Mouse (Mus musculus) neural tube, embryonic 15.5 days (tissue): ENCODE data around the gene Hist1h2af. TPM values are rescaled to one million over a fixed set of nuclear protein-coding genes. Genes with fewer than 3 reads are reported as not detected.
"Not testable (repeated sequence)": the region's sequence is repeated elsewhere in the genome, so short reads cannot be mapped to it uniquely, and the experiment has no call there.

ENCODE experiments used
- ATAC-seq: fragments of 200-750 bp; cut with Nextera tagmentation; 2 replicates; pipeline ENCODE4 v1.8.0; 2017; ENCODE audit warnings: mild to moderate bottlenecking, moderate TSS enrichment, moderate library complexity; ENCODE audit not compliant: low FRiP score
- H3K27ac ChIP-seq: fragments of 300-500 bp; sonication (generic); replicated peaks from 2 replicates; pipeline ENCODE4 v1.5.1; 2015; ENCODE audit warnings: mild to moderate bottlenecking, inconsistent platforms
- H3K27me3 ChIP-seq: fragments of 300-500 bp; sonication (generic); replicated peaks from 2 replicates; pipeline ENCODE4 v1.6.1; 2015; ENCODE audit warnings: inconsistent platforms
- H3K36me3 ChIP-seq: fragments of 300-500 bp; sonication (generic); 2 replicates; pipeline ENCODE4 v1.6.1; 2015; ENCODE audit warnings: inconsistent platforms
- H3K4me1 ChIP-seq: fragments of 300-500 bp; sonication (generic); 2 replicates; pipeline ENCODE4 v1.6.1; 2015; ENCODE audit warnings: inconsistent platforms
- H3K4me2 ChIP-seq: fragments of 300-500 bp; sonication (generic); 2 replicates; pipeline ENCODE4 v1.6.1; 2015; ENCODE audit warnings: inconsistent platforms, mild to moderate bottlenecking, moderate library complexity
- H3K4me3 ChIP-seq: fragments of 300-500 bp; sonication (generic); replicated peaks from 2 replicates; pipeline ENCODE4 v1.5.1; 2015; ENCODE audit warnings: mild to moderate bottlenecking, inconsistent platforms
- H3K9ac ChIP-seq: fragments of 300-500 bp; sonication (generic); replicated peaks from 2 replicates; pipeline ENCODE4 v1.6.1; 2015; ENCODE audit warnings: mild to moderate bottlenecking, inconsistent platforms
- H3K9me3 ChIP-seq: fragments of 300-500 bp; sonication (generic); replicated peaks from 2 replicates; pipeline ENCODE4 v1.6.1; 2016; ENCODE audit warnings: inconsistent platforms
- WGBS: fragments of 180-500 bp; shearing (Covaris S2); methylation state at CpG from one replicate; pipeline ENCODE4 v1.1.7; 2015; ENCODE audit warnings: mixed read lengths; 5-methylcytosine and 5-hydroxymethylcytosine counted together
- polyA plus RNA-seq: library from polyadenylated mRNA; unstranded; fragments of >200 nt; fragmentation: Nextera tagmentation; extraction: Ambion mirVana; gene quantifications from 2 replicates; pipeline ENCODE4 v1.2.1, GENCODE M21; 2015

The Hist1h2af gene
- polyA plus RNA-seq, 1 experiment from 2014 or later, result 0.77 TPM

DNA sequence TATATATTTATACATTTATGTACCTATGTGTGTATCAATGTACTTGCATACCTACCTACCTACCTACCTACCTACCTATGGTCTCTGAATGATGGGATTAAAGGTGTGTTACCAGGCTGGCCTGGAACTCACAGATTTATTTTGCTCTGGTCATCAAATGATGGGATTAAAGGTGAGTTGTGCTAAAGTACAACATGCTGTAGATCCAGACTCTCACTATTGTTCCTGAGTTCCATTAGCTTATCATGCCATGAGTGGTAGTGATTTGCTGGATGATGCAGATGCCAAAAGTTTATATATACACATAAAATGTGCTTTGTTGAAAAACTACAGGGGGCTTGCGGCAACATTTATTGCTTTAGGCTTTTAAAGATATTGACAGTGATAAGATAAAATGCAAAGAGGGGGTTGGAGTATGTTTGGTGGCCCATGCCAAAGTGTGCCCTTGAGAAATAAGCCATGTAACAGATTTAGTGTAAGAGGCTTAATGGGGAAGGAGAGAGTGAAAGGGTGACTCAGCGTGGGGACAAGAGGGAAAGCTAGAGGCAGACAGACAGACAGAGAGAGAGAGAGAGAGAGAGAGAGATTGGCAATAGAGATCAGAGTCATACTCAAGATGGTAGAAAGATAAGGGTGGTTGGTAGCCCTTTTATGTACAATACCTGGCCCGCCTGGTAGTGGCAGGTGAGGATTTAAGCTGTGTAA is 3.5 kb downstream of the Hist1h2af start:
- ATAC-seq, result no peak
- no peaks in the 10 kb centered on the region for H3K27me3 ChIP-seq
- peaks cover 23% of the 10 kb centered on the region for H3K4me1 ChIP-seq
- H3K9ac ChIP-seq, result no peak overlapping the region
- H3K27ac ChIP-seq, result no peak overlapping the region
- no peaks in the 10 kb centered on the region for H3K36me3 ChIP-seq
- no peak overlapping the region for H3K4me3 ChIP-seq
- 76% methylated on average over 3 of the region's 3 CpGs for WGBS
- no peaks in the 10 kb centered on the region for H3K9me3 ChIP-seq
- no peak overlapping the region; the same call in 1 of the 2 replicates for H3K4me2 ChIP-seq

DNA sequence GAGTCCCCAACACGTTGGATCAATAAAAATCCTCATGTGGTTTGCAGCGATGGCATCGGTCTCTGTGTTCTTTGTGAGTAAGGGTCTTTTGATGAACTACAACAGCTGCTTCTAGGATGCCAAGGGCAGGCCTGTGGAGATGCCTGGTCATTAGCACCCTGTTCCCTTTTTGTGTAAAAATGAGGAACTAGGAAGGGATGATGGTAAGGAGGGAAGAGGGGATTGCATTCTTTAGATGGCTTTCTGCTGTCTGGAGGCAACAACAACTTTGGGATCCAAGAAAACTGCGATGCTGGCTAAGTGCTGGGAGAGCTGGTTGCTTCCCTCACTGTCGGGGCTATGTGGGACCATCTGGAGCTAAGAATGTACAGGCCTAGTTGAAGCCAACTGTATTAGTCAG is 4.5 kb downstream of the Hist1h2af start:
- Histone ChIP-seq H3K27ac (no peak overlapping the region), H3K9ac (no peak overlapping the region), H3K4me1 (peaks cover 17% of the 10 kb centered on the region), H3K4me3 (no peak overlapping the region), H3K36me3 (no peaks in the 10 kb centered on the region), H3K27me3 (no peaks in the 10 kb centered on the region), H3K4me2 (no peak overlapping the region), H3K9me3 (no peaks in the 10 kb centered on the region)
- WGBS, result 74% methylated on average over 5 of the region's 5 CpGs
- no peak for ATAC-seq

DNA sequence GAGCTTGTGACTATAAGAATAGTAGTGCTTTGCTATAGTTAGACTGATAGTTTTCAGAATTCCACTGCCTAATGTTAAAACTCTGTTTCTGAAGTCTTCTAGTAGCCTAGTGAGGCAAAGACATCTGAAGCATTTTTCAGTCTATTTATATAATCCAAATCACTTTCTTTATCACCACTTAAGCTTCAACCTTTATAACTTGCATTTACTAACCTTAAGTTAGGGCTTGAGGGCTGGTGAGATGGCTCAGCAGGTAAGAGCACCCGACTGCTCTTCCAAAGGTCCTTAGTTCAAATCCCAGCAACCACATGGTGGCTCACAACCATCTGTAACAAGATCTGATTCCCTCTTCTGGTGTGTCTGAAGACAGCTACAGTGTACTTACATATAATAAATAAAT is 6.1 kb downstream of the Hist1h2af start:
- not testable (repeated sequence) for H3K4me1 ChIP-seq, H3K4me3 ChIP-seq, H3K9ac ChIP-seq, H3K36me3 ChIP-seq, ATAC-seq, H3K4me2 ChIP-seq, H3K27me3 ChIP-seq, H3K27ac ChIP-seq, H3K9me3 ChIP-seq
- WGBS, result 73% methylated on average over 1 of the region's 1 CpGs

DNA sequence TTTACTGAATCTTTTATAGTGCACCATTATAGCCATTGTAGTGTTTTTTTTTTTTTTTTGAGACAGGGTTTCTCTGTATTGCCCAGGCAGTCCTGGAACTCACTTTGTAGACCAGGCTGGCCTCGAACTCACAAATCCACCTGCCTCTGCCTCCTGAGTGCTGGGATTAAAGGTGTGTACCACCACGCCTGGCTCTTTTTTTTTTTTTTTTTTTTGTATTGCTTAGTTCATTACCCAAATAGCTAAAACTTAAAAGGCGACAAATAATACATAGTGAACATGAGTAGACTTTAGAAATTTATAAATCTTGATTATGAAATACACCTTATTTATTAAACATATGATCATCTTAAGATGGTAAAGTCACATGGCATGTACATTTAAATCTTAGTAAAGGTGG is 7.8 kb downstream of the Hist1h2af start:
- Histone ChIP-seq H3K4me2 (no peak overlapping the region), H3K9ac (no peak overlapping the region), H3K27ac (no peak overlapping the region), H3K9me3 (no peaks in the 10 kb centered on the region), H3K4me3 (no peak overlapping the region), H3K4me1 (peaks cover 5% of the 10 kb centered on the region), H3K36me3 (no peaks in the 10 kb centered on the region), H3K27me3 (no peaks in the 10 kb centered on the region)
- no peak for ATAC-seq
- WGBS, result 94% methylated on average over 3 of the region's 3 CpGs

DNA sequence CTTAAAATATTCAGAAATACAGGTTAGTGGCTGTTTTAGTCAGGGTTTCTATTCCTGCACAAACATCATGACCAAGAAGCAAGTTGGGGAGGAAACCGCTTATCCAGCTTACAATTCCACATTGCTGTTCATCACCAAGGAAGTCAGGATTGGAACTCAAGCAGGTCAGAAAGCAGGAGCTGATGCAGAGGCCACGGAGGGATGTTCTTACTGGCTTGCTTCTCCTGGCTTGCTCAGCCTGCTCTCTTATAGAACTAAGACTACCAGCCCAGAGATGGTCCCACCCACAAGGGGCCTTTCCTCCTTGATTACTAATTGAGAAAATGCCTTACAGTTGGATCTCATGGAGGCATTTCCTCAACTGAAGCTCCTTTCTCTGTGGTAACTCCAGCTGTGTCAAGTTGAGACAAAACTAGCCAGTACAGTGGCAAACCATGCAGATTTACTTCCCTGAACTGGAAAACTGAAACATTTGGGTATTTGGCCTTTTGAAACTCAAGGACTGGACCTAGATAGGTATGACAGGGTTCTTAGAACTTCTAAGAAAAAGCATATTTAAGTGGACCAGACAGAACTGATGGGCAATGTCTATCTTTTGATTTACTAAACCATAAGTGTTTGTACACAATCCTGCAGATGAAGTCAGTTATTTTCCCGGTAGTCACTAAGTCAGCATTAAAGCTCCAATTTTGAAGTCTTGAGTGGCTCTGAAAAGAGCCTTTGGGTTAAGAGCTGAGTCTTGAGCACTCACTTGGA is 8.7 kb downstream of the Hist1h2af start:
- WGBS, result 4% methylated on average over 3 of the region's 3 CpGs
- H3K9ac ChIP-seq, result peak overlapping the region; percentile 49
- peak overlapping the region; percentile 67 for H3K4me2 ChIP-seq
- H3K4me1 ChIP-seq, H3K27me3 ChIP-seq, H3K9me3 ChIP-seq, ATAC-seq, H3K36me3 ChIP-seq: not testable (repeated sequence)
- H3K4me3 ChIP-seq, result peak overlapping the region; percentile 42
- H3K27ac ChIP-seq, result peak overlapping the region; percentile 75

DNA sequence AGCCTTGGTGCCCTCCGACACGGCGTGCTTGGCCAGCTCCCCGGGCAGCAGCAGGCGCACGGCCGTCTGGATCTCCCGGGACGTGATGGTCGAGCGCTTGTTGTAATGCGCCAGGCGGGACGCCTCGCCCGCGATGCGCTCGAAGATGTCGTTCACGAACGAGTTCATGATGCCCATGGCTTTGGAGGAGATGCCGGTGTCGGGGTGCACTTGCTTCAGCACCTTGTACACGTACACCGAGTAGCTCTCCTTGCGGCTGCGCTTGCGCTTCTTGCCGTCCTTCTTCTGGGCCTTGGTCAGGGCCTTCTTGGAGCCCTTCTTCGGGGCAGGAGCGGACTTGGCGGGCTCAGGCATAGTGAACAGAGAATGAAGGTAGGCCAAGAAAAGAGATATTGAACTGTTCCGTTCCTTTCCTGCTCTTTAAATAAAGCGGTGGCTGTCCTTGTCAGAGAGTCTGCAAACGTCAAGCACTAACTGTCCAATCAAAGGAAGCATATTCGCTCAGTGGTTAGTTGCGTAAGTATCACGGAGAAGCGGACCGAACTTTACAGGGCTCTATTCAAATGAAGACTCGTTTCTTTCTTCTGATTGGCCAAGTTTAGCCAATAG is 9.4 kb downstream of the Hist1h2af start, which contains the start of gene Hist1h2bh:
Gene Hist1h2bh (minus strand): TSS at position 394 of the 609 bp plus-strand sequence.
- not testable (repeated sequence) for H3K4me1 ChIP-seq, H3K36me3 ChIP-seq, H3K27me3 ChIP-seq, H3K9me3 ChIP-seq
- Histone ChIP-seq H3K4me2 (peak within 1 kb of the TSS; percentile 67), H3K9ac (peak within 1 kb of the TSS; percentile 49), H3K4me3 (peak within 1 kb of the TSS; percentile 52), H3K27ac (peak within 1 kb of the TSS; percentile 88)
- WGBS, result 1% methylated on average over 39 of the region's 42 CpGs
- ATAC-seq, result peak; percentile 90

DNA sequence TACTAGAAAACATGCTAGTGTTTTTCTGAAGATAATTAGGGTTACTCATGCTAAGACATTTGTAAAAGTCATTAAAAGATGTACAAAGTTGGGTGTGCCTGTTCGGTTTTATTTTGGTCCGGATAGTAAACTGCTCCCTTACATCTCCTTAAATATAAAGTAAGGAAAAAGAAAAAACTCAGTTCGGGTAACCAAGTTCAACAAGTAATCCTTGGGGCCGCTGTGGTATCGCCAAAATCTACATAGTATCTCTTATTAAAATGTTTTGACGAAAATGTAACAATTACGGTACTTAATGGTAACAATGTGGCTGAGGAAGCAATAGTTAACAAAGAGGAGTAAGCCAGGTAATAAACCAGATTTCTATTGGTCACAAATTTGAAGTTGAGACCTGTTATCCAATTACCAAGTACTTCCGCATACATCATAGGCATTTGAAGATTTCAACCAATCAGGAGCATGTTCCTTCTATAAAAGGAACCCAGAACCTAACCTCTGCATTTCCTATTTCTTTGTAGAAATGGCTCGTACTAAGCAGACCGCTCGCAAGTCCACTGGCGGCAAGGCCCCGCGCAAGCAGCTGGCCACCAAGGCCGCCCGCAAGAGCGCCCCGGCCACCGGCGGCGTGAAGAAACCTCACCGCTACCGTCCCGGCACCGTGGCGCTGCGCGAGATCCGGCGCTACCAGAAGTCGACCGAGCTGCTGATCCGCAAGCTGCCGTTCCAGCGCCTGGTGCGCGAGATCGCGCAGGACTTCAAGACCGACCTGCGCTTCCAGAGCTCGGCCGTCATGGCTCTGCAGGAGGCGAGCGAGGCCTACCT is 10.5 kb downstream of the Hist1h2af start, which contains the start of gene Hist1h3f:
Gene Hist1h3f (plus strand): TSS at position 88 of the 822 bp plus-strand sequence.
- Histone ChIP-seq H3K4me2 (peak within 1 kb of the TSS; percentile 67), H3K27ac (peak within 1 kb of the TSS; percentile 88), H3K27me3 (no peaks in the 10 kb centered on the region), H3K4me3 (peak within 1 kb of the TSS; percentile 52), H3K9me3 (no peaks in the 10 kb centered on the region), H3K36me3 (no peaks in the 10 kb centered on the region), H3K4me1 (peaks cover 5% of the 10 kb centered on the region), H3K9ac (peak within 1 kb of the TSS; percentile 54)
- WGBS, result 1% methylated on average over 27 of the region's 45 CpGs
- ATAC-seq, result peak; percentile 96

DNA sequence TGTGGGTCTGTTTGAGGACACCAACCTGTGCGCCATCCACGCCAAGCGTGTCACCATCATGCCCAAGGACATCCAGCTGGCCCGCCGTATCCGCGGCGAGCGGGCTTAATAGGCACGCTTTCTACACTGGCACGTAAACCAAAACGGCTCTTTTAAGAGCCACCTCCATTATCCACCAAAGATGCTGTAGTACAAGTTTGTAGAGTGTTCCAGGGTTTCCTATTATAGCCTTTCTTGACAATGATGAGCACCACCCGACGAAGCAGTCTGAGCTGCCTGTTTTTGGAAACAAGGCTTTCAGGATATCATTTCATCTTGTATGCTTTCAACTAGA is 11.0 kb downstream of the Hist1h2af start:
- not testable (repeated sequence) for H3K9ac ChIP-seq, H3K9me3 ChIP-seq, H3K4me1 ChIP-seq, H3K36me3 ChIP-seq, H3K27me3 ChIP-seq, ATAC-seq
- Histone ChIP-seq H3K27ac (0 out of 2 replicates have a peak overlapping the region, but pooled peaks have one; percentile 88), H3K4me3 (peak overlapping the region; percentile 52), H3K4me2 (peak overlapping the region; percentile 67)
- WGBS, result 0% methylated on average over 14 of the region's 14 CpGs

DNA sequence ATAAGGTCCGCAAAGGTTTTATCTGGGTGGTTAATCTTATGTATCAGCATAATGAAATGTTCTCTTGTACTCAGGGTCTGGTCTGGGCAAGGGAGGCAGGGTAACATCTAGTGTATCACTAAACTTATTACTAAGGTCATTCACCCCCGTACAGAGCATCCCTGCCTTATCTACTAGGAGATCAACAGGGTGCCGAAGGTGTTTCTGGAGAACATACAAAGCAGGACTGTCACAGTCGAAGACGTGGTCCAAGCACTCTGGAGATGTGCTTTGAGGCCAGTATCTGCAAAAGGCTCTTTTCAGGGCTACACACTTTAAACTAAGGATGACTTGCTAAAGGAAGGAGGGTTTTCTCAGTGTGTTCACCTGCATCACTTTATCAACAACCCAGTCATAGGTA is 13.0 kb downstream of the Hist1h2af start:
- H3K9ac ChIP-seq, result no peak overlapping the region
- peaks cover 11% of the 10 kb centered on the region for H3K4me1 ChIP-seq
- H3K4me3 ChIP-seq, result no peak overlapping the region
- H3K27ac ChIP-seq, result no peak overlapping the region
- ATAC-seq, result no peak
- no peaks in the 10 kb centered on the region for H3K9me3 ChIP-seq
- 83% methylated on average over 5 of the region's 5 CpGs for WGBS
- H3K4me2 ChIP-seq, result no peak overlapping the region
- no peaks in the 10 kb centered on the region for H3K27me3 ChIP-seq
- H3K36me3 ChIP-seq, result no peaks in the 10 kb centered on the region

DNA sequence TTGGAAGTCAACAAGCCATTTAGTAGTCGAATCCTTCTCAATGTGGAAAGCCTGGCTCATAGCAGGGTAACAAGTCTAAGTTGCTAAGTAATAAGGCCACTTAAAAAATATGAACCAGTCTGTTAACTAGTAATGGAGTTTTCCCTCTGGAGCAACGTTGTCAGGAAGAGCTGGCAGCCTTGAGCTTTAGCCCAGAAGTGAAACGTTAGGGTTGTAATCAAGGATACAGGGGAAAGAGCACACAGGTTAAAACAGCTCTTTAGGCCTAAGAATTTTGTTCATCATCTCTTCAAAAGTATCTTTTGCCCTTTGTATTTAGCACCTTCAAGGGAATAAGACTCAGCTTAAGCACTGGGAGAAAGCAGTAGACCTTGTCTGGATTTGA is 17.0 kb downstream of the Hist1h2af start:
- Histone ChIP-seq H3K36me3 (no peaks in the 10 kb centered on the region), H3K9me3 (no peaks in the 10 kb centered on the region), H3K27me3 (no peaks in the 10 kb centered on the region), H3K27ac (peak overlapping the region; percentile 90), H3K4me2 (peak overlapping the region; percentile 68), H3K9ac (peak overlapping the region; percentile 51), H3K4me1 (peaks cover 24% of the 10 kb centered on the region), H3K4me3 (peak overlapping the region; percentile 49)
- WGBS, result 3% methylated on average over 3 of the region's 3 CpGs
- no peak for ATAC-seq

DNA sequence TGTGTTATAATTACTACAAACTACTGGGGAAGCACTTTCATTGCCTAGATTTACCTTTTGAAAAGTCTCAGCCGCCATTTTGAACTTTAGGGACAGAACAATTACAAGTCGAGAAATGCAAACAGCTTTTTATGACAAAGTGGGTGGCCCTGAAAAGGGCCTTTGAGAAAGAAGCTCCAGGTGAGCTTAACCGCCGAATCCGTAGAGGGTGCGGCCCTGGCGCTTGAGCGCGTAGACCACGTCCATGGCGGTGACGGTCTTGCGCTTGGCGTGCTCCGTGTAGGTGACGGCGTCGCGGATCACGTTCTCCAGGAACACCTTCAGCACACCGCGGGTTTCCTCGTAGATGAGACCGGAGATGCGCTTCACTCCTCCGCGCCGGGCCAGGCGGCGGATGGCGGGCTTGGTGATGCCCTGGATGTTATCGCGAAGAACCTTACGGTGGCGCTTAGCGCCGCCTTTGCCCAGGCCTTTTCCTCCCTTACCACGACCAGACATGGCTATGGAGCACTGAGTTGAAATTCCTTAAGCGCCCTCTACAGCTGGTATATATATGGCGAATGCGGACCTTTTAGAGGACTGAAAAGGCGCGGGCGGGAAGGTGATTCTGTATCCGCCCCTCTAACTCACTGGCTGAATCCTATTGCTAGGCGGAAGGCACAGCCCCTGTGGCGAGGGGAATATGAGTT is 17.6 kb downstream of the Hist1h2af start, which contains the start of gene Hist1h4f:
Gene Hist1h4f (minus strand): TSS at position 503 of the 689 bp plus-strand sequence.
- not testable (repeated sequence) for H3K27me3 ChIP-seq, H3K36me3 ChIP-seq, H3K9me3 ChIP-seq
- peak; percentile 90 for ATAC-seq
- peak within 1 kb of the TSS; percentile 68 for H3K4me2 ChIP-seq
- peak within 1 kb of the TSS; percentile 49 for H3K4me3 ChIP-seq
- WGBS, result under 1% methylated on average over 47 of the region's 47 CpGs
- H3K9ac ChIP-seq, result peak within 1 kb of the TSS; percentile 51
- H3K4me1 ChIP-seq, result peaks cover 25% of the 10 kb centered on the region
- peak within 1 kb of the TSS; percentile 90 for H3K27ac ChIP-seq
